Mouse (Mus musculus) testis, adult 2 months (tissue): ENCODE results near the gene Col16a1.

Experiments
- CTCF ChIP-seq: fragments of 200-500 bp; IDR thresholded peaks from 2 replicates; pipeline ENCODE4 v1.5.1; 2012; ENCODE audit warnings: low read depth, mild to moderate bottlenecking, inconsistent platforms, low read length, moderate library complexity; ENCODE audit not compliant: control insufficient read depth, insufficient read depth, insufficient replicate concordance
- POLR2A ChIP-seq: fragments of 200-500 bp; IDR thresholded peaks from 2 replicates; pipeline ENCODE4 v1.6.1; 2012; ENCODE audit warnings: low read depth, mild to moderate bottlenecking, inconsistent platforms, low read length, moderate library complexity; ENCODE audit not compliant: control insufficient read depth

DNA sequence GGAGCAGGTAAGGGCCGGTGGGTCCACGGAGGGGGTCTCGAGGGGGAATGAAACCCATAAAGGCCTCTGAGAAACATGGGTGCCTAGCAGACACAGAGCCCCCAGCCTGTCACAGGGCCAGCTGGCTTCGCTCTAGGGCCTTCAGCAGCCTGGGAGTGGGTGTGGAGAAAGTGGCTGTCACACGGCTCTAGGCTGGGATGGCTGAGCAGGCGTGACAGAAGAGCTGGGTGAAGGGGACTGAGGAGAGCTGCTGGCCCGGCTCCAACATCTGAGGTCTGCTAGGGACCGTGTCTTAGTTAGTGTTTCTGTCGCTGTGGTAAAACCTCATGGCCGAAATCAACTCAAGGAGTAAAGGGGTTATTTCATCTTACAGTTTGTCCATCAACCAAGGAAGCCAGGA, 45.5 kb upstream of the Col16a1 start:
- TF ChIP-seq POLR2A (no peak), CTCF (no peak)
